In the genomic region with DNA sequence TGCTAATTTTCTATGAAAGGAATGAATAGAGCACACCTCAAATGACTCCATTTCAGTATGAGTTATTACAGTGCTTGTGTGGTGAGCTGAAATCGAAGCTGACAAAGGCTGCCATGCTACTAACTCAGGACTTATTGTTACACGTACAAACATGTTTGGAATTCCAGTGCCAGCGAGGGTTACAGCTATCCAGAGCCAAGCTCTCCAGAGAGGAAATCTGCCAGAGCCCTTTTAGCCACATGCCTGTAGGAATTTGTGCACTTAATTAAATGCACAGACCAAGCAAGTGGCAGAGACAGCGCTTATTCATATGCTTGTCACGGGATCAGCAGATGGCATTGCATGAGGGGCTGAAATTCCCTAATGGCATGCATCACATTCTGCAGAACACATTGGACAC, we compare ENCODE assay signal across 9 mouse cellular contexts.
DNase-seq lines count a peak whose midpoint lies in the region; ATAC-seq and TF ChIP-seq lines count a peak whose summit lies in the region.
"Had no signal": no experiment of that assay in that cellular context is flagged by ENCODE, and none has a peak within 500 bp of the region (broad histone marks: within the 10 kb centered on the region; RNA-seq: fewer than 3 reads in every experiment).

No protein-coding gene starts in this region.

- no peak for TF ChIP-seq CTCF in lung, postnatal 0 days (IDR thresholded peaks at IDR 0.05)

- H3K9ac ChIP-seq in lung, embryonic 16.5 days (ENCODE audit: low read length) = no peak overlapping the region
- no peak overlapping the region for H3K9ac ChIP-seq in lung, postnatal 0 days (replicated peaks; ENCODE audit: low read depth)
- H3K9ac ChIP-seq in forebrain, embryonic 14.5 days (ENCODE audit: low read length) = no peak overlapping the region
- no peak overlapping the region; the same call in 1 of the 2 replicates for H3K9ac ChIP-seq in hindbrain, embryonic 16.5 days (ENCODE audit: low read depth, low read length)
- H3K9ac ChIP-seq in neural tube, embryonic 13.5 days = no peak overlapping the region

- TF ChIP-seq EP300 in lung, postnatal 0 days (IDR thresholded peaks at IDR 0.05) = no peak

- H3K4me2 ChIP-seq in lung, embryonic 16.5 days (ENCODE audit: low read depth, low read length) = no peak overlapping the region
- H3K4me2 ChIP-seq in lung, postnatal 0 days (replicated peaks; ENCODE audit: low read depth, low read length) = no peak overlapping the region
- peak overlapping the region; percentile 25 for H3K4me2 ChIP-seq in forebrain, embryonic 14.5 days (ENCODE audit: low read length)
- peak overlapping the region; percentile 8; the same call in 1 of the 2 replicates for H3K4me2 ChIP-seq in hindbrain, embryonic 16.5 days (ENCODE audit: low read length)
- H3K4me2 ChIP-seq in neural tube, embryonic 13.5 days = peak overlapping the region; percentile 26

- no peaks in the 10 kb centered on the region for H3K27me3 ChIP-seq in lung, embryonic 16.5 days (ENCODE audit: control insufficient read depth, insufficient read depth, low read depth, low read length)
- H3K27me3 ChIP-seq in lung, postnatal 0 days (replicated peaks; ENCODE audit: insufficient read depth, low read length) = no peaks in the 10 kb centered on the region
- no peaks in the 10 kb centered on the region for H3K27me3 ChIP-seq in forebrain, embryonic 14.5 days (replicated peaks; ENCODE audit: control insufficient read depth, insufficient read depth, low read length)
- no peaks in the 10 kb centered on the region for H3K27me3 ChIP-seq in hindbrain, embryonic 16.5 days (replicated peaks; ENCODE audit: control insufficient read depth, insufficient read depth, low read length)
- H3K27me3 ChIP-seq in neural tube, embryonic 13.5 days = 0 out of 2 replicates have a peak, but pooled peaks cover 3% of the 10 kb centered on the region

- no peak overlapping the region for H3K4me3 ChIP-seq in lung, embryonic 16.5 days (ENCODE audit: low read length)
- no peak overlapping the region for H3K4me3 ChIP-seq in lung, postnatal 0 days (ENCODE audit: low read depth, low read length)
- H3K4me3 ChIP-seq in forebrain, embryonic 14.5 days (ENCODE audit: low read depth, low read length) = no peak overlapping the region
- H3K4me3 ChIP-seq in hindbrain, embryonic 16.5 days (ENCODE audit: low read length) = no peak overlapping the region
- no peak overlapping the region for H3K4me3 ChIP-seq in neural tube, embryonic 13.5 days

- no peak for DNase-seq in lung, postnatal 0 days (ENCODE audit: low spot score)
- DNase-seq in forebrain, embryonic 14.5 days (ENCODE audit: low spot score) = peak; percentile 94
- DNase-seq in adrenal gland, postnatal 36 days = no peak
- no peak for DNase-seq in spleen, adult 18-20 months
- DNase-seq: kidney, postnatal 10 days had no signal

- 34% methylated on average over 5 of the region's 5 CpGs for WGBS in lung, embryonic 16.5 days
- 34% methylated on average over 5 of the region's 5 CpGs for WGBS in lung, postnatal 0 days
- 6% methylated on average over 5 of the region's 5 CpGs for WGBS in forebrain, embryonic 14.5 days
- WGBS in hindbrain, embryonic 16.5 days = 7% methylated on average over 5 of the region's 5 CpGs
- 12% methylated on average over 5 of the region's 5 CpGs for WGBS in neural tube, embryonic 13.5 days

- H3K36me3 ChIP-seq in lung, embryonic 16.5 days (ENCODE audit: control insufficient read depth, insufficient read depth, low read length) = no peaks in the 10 kb centered on the region
- H3K36me3 ChIP-seq in lung, postnatal 0 days (ENCODE audit: insufficient read depth, low read length) = no peaks in the 10 kb centered on the region
- H3K36me3 ChIP-seq in forebrain, embryonic 14.5 days (ENCODE audit: control insufficient read depth, insufficient read depth, low read length) = no peaks in the 10 kb centered on the region
- no peaks in the 10 kb centered on the region for H3K36me3 ChIP-seq in hindbrain, embryonic 16.5 days (ENCODE audit: control insufficient read depth, insufficient read depth, low read length)
- no peaks in the 10 kb centered on the region for H3K36me3 ChIP-seq in neural tube, embryonic 13.5 days

- no peak overlapping the region for H3K27ac ChIP-seq in lung, embryonic 16.5 days (ENCODE audit: low read length)
- no peak overlapping the region for H3K27ac ChIP-seq in lung, postnatal 0 days (ENCODE audit: low read length)
- H3K27ac ChIP-seq in forebrain, embryonic 14.5 days (ENCODE audit: low read depth, low read length) = peak overlapping the region; percentile 44; the same call in 1 of the 2 replicates
- no peak overlapping the region for H3K27ac ChIP-seq in hindbrain, embryonic 16.5 days (ENCODE audit: low read depth, low read length)
- peak overlapping the region; percentile 34; the same call in 1 of the 2 replicates for H3K27ac ChIP-seq in neural tube, embryonic 13.5 days (replicated peaks)

- H3K4me1 ChIP-seq in lung, embryonic 16.5 days (replicated peaks; ENCODE audit: control insufficient read depth, insufficient read depth, low read length) = no peaks in the 10 kb centered on the region
- H3K4me1 ChIP-seq in lung, postnatal 0 days (ENCODE audit: insufficient read depth, low read depth, low read length) = no peaks in the 10 kb centered on the region
- H3K4me1 ChIP-seq in forebrain, embryonic 14.5 days (ENCODE audit: control insufficient read depth, insufficient read depth, low read length) = peaks cover 13% of the 10 kb centered on the region
- H3K4me1 ChIP-seq in hindbrain, embryonic 16.5 days (ENCODE audit: control insufficient read depth, insufficient read depth, low read depth, low read length) = peaks cover 10% of the 10 kb centered on the region
- H3K4me1 ChIP-seq in neural tube, embryonic 13.5 days (replicated peaks) = peaks cover 21% of the 10 kb centered on the region

- no peaks in the 10 kb centered on the region for H3K9me3 ChIP-seq in lung, embryonic 16.5 days (ENCODE audit: control insufficient read depth, low read length)
- H3K9me3 ChIP-seq in lung, postnatal 0 days (ENCODE audit: low read length) = no peaks in the 10 kb centered on the region
- no peaks in the 10 kb centered on the region for H3K9me3 ChIP-seq in forebrain, embryonic 14.5 days (replicated peaks; ENCODE audit: control insufficient read depth, low read length)
- H3K9me3 ChIP-seq in hindbrain, embryonic 16.5 days (ENCODE audit: control insufficient read depth, low read length) = no peaks in the 10 kb centered on the region
- H3K9me3 ChIP-seq in neural tube, embryonic 13.5 days = no peaks in the 10 kb centered on the region

- peak; percentile 20; the same call in 1 of the 2 replicates for ATAC-seq in lung, embryonic 16.5 days (ENCODE audit: low read depth)
- ATAC-seq in lung, postnatal 0 days = no peak
- peak; percentile 95 for ATAC-seq in forebrain, embryonic 14.5 days
- peak; percentile 88 for ATAC-seq in hindbrain, embryonic 16.5 days
- peak; percentile 86 for ATAC-seq in neural tube, embryonic 13.5 days (ENCODE audit: low read depth)
- ATAC-seq in monocyte, adult 5-6 weeks (replicated peaks; ENCODE audit: insufficient number of reproducible peaks, low FRiP score, low TSS enrichment, poor library complexity, severe bottlenecking) = no peak

Comparison
In these comparisons a context has a peak if more than half of its experiments do, and no peak if none do; other contexts are left out.
1. ATAC-seq: peak in lung, embryonic 16.5 days (single experiment), forebrain, embryonic 14.5 days (single experiment), hindbrain, embryonic 16.5 days (single experiment) and neural tube, embryonic 13.5 days (single experiment); none in lung, postnatal 0 days (single experiment) and monocyte, adult 5-6 weeks (single experiment).
2. H3K27ac ChIP-seq: peak in forebrain, embryonic 14.5 days (single experiment) and neural tube, embryonic 13.5 days (single experiment); none in lung, embryonic 16.5 days (single experiment), lung, postnatal 0 days (single experiment) and hindbrain, embryonic 16.5 days (single experiment).
3. H3K4me2 ChIP-seq: peak in forebrain, embryonic 14.5 days (single experiment), hindbrain, embryonic 16.5 days (single experiment) and neural tube, embryonic 13.5 days (single experiment); none in lung, embryonic 16.5 days (single experiment) and lung, postnatal 0 days (single experiment).